In the genomic region with DNA sequence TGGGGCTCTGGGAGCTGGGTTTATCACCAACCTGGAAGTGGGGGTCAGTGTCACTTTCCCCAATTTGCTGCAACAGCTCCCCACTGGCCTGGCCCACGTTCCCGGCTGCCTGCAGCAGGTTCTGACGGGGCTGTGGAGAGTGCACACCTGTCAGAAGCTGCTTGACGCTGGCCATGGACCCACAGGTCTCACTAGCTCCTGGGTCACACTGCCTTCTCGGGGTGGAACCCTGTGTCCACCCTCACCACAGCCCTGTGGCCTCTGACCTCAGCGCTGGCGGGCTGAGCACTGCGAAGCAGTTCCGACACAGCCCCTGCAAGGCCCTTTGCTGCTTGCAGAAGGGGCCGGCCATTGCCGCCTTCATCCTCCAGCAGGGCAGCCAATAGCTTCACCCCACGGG, we compare ENCODE assay signal across 22 mouse cellular contexts.
"Had no signal": no experiment of that assay in that cellular context is flagged by ENCODE, and none has a peak within 500 bp of the region (broad histone marks: within the 10 kb centered on the region; RNA-seq: fewer than 3 reads in every experiment).

No protein-coding gene starts in this region.

- H3K9me3 ChIP-seq: heart, embryonic 15.5 days; hindbrain, embryonic 13.5 days; hindbrain, embryonic 15.5 days; limb, embryonic 13.5 days; limb, embryonic 15.5 days had no signal

- H3K4me2 ChIP-seq: heart, embryonic 11.5 days; heart, embryonic 13.5 days; heart, embryonic 15.5 days; hindbrain, embryonic 13.5 days; hindbrain, embryonic 15.5 days; limb, embryonic 13.5 days; limb, embryonic 15.5 days; liver, embryonic 12.5 days had no signal

- H3K4me3 ChIP-seq: heart, embryonic 13.5 days; heart, embryonic 15.5 days; hindbrain, embryonic 13.5 days; hindbrain, embryonic 15.5 days; layer of hippocampus, adult 2 months; left cerebral cortex, adult 2 months; limb, embryonic 13.5 days; limb, embryonic 15.5 days; liver, embryonic 12.5 days had no signal

- DNase-seq: gastrocnemius, postnatal 10 days; gastrocnemius, postnatal 36 days; heart, adult 18-20 months; heart, postnatal 14 days; heart, postnatal 36 days; kidney, adult 18-20 months; kidney, adult 8-10 months; kidney, postnatal 10 days; kidney, postnatal 25 days; kidney, postnatal 4 days had no signal

- ATAC-seq: hindbrain, postnatal 0 days; liver, embryonic 12.5 days had no signal

- H3K27me3 ChIP-seq: heart, embryonic 13.5 days; heart, embryonic 15.5 days; hindbrain, embryonic 13.5 days; hindbrain, embryonic 15.5 days; limb, embryonic 13.5 days; limb, embryonic 15.5 days; liver, embryonic 12.5 days had no signal

- H3K9ac ChIP-seq: heart, embryonic 13.5 days; heart, embryonic 15.5 days; hindbrain, embryonic 13.5 days; hindbrain, embryonic 15.5 days; limb, embryonic 13.5 days; limb, embryonic 15.5 days; liver, embryonic 12.5 days; liver, embryonic 14.5 days had no signal

- H3K27ac ChIP-seq: heart, embryonic 13.5 days; heart, embryonic 15.5 days; hindbrain, embryonic 13.5 days; hindbrain, embryonic 15.5 days; hindbrain, postnatal 0 days; layer of hippocampus, adult 2 months; left cerebral cortex, adult 2 months; limb, embryonic 13.5 days; limb, embryonic 15.5 days; liver, embryonic 12.5 days; liver, embryonic 14.5 days had no signal

- H3K4me1 ChIP-seq: heart, embryonic 13.5 days; hindbrain, embryonic 13.5 days; hindbrain, embryonic 15.5 days; limb, embryonic 13.5 days; limb, embryonic 15.5 days; liver, embryonic 12.5 days had no signal
